Mouse (Mus musculus): ENCODE data around the gene Drc1.

The Drc1 gene

DNA sequence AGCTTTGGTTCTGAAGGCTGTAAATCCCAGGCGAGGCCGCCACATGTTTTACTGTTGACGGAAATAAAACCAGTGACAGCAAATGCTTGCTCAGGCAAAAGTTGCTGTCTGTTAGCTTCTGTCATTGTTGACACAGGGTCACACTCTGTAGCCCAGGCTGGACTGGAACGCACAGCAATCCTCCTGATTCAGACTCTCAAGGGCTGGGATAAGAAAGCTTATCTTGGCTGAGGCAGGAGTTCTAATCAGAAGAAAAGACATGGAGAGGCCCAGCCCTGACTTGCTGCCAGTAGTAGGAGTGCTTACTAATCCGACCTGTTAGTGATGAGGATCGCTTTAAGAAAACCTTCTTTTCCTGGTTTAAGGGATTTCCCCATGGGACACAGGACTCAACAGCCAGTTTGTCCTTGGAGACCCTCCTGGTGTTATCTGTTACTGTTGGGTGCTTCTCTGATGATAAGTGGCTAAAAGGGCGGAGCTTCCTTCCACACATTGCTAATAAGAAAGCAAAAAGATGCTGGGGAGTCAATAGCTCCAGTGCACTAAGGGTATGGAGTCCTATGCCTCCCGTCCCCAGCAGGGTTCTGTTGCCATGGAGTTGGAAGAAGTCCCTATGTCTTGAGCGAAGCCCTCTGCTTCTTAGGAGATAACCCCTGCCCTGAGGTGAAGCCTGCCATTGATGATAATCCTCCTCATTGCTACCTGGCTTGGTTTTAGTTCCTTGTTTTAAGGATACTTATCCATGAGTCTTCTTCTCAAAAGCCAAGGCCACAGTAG is 6.1 kb downstream of the Drc1 start:
- no peak for DNase-seq (ENCODE audit: low spot score)

DNA sequence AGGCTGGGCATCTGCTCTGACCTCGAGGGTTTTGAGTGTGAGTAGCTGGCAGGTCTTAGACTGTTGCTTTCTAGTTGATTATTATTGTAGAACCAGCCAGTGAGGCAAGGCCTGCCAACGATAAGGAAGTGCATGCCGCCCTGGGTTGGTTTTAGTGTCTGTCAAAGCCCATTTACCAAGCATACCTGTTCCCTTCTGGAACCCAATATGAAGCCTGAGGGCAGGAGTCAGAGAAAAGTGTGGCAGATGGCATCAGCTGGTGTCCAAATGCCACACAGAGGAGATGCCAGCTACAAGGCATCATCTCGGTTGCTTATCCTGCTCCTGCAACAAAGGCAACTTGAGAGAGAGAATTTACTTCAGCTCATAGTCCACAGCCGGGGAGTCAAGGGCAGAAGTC is 59.6 kb downstream of the Drc1 start:
- DNase-seq (ENCODE audit: low spot score): no peak

DNA sequence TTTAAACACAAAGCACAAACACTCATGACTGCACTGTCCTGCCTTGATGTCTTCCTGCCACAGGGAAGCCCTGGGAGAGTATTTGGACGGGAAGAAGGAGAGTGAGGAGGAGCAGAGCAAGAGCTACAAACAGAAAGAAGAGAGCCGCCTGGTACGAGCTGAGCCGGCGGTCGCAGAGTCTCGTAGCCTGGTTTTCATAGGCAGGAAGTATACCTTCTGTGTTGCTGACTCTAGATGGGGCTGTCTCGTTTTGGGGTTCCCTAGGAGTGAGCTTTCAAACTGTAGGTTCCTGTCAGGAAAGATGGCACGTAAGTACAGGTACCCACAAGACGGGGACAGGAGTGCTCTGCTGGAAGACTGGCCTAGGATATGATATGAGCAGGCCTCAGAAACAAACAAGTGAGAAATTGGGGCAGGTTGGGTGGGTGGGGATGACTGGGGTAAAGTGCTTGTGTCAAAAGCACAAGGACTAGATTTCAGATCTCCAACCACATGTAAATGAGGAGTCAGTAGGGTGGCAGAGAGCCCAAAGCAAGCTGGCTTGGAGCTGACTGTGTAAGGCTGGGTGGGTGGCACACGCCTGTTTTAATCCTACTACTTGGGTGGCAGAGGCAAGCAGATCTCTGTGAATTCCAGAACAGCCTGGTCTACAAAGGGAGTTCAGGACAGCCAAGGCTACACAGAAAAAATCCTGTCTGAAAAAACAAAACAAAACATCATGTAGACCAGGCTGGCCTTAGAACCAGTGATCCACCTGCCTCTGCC is 60.6 kb downstream of the Drc1 start:
- DNase-seq (ENCODE audit: low spot score): no peak

DNA sequence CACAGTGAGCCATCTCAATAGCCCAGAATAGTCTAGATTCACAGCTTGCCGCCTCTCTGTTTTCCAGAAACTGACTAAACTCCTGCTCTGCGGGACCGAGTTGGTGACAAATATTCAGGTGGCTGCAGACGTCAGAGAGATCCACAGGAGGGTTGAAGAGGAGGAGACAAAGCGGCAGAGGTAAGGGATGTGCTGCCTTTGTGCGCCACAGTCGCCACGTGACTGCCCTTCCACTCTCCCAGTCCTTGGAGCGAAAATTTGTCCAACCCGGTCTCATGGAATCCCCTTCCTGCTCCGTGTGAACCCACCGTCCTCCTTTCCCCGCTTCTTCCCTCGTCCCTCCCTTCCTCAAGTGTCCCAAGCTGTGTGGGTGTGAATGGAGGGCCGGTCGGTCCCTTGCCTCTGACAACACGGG is 61.4 kb downstream of the Drc1 start:
- DNase-seq (ENCODE audit: low spot score): no peak

DNA sequence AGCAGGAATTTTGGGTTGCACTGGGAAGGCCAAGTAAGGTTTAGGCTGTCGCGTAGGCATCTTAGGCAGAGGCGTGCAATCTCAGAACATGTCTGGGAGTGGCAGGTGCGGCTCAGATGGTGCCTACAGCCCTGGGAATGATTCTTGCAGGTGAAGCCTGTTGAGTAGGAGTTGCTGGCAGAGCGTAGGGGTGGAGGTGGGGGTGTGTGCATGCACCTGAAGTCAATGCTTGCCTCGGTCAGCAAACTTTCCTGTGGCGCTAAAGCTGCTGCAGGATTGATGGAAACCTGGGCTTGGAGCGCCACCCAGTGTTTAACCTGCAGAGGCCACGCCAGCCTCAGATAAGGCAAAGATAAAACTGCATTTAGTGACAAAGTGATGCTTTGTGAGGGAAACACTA is 61.9 kb downstream of the Drc1 start:
- peak; percentile 15 for DNase-seq (ENCODE audit: low spot score)

DNA sequence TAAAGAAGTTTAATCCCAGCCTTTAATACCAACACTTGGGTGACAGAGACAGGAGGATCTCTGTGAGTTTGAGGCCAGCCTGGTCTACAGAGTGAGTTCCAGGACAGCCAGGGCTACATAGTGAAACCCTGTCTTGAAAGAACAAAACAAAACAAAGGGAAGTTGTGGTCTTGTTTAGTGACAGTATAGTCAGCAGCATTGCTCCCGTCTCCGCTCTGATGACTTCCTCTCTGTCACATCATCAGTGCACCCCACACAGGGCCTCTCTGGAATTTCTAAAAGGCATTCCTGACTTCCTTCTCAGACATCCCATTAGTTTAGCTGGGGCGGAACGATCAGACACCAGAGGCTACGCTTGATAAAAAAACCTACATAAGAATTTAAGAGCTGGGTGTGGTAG is 62.7 kb downstream of the Drc1 start:
- DNase-seq (ENCODE audit: low spot score): no peak

DNA sequence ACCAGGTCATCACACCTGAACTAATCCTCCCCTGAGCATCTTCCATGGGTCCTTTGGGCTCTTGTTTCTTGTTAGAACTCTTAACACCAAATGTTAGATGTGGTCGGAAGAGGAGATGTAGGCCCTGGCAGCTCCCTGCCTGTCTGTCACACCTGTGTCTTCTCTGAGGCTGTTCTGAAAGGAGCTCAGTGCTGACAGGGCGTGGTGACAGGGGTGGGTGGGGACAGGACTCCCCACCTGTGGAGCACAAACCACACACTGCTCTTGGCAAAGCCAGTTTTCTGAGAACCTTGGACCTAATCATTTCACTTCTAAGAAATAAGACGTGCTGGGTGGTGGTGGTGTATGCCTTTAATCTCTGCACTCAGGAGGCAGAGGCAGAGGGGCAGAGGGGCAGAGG is 72.4 kb downstream of the Drc1 start:
- DNase-seq (ENCODE audit: low spot score): no peak

DNA sequence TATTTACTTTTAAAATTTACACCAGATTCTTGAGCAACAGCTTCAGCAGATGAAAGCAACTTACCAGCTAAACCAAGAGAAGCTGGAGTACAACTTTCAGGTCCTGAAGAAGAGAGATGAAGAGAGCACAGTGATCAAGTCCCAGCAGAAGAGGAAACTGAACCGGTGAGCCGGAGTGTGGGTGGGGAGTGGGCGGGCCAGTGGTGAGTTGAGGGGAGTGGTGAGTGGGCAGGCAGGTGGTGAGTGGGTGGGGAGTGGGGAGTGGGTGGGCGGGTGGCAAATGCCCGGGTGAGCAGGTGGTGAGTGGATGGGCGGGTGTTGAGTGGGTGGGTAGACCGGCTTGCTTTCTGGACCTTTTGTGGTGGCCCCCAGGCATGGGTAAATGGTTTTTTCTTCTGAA is 73.9 kb downstream of the Drc1 start:
- no peak for DNase-seq (ENCODE audit: low spot score)

DNA sequence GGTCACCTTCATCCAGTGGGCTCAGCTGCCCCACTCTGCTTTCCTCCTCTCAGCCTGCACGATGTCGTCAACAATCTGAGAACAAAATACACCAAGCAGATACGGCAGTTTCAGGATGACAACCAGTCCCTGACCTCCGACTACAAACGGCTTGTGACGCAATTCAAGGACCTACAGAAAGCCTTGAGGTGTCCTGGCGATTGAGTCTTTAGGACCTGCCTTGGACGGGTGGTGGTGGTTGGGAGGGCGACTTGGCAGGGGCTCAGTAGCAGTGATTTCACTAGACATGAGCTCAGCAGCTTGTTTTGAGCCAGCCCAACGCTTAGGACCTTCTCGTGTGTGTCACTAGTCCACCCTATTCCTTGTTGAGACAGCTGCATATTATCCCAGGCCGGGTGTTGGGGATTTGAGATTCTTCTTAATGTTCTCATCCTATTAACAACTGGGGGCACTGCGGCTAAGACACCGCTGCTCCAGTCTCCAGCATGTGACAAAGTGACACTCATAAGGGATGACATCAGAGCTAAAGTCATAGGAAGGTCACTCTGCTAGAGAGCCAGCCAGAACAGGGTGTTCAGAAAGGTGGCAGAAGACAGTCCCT is 74.5 kb downstream of the Drc1 start:
- DNase-seq (ENCODE audit: low spot score): no peak

DNA sequence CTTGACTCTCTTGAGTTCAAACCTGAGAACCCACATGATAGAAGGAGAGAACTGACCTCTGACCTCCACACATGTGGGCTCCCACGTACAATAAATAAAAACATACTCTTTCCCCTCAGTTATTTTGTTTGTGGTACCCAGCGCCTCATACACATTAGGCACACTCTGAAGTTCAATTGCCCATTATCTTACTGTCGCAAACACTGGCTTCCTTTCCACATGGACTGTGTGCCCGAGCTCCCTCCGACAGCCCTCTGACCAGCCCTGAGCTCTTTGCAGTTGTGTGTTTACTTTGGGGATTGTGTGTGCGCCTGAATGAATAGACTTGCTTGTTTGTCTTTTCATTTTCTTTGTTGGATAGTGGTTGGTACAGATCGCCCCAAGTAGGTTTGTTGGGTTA is 75.5 kb downstream of the Drc1 start:
- no peak for DNase-seq (ENCODE audit: low spot score)

DNA sequence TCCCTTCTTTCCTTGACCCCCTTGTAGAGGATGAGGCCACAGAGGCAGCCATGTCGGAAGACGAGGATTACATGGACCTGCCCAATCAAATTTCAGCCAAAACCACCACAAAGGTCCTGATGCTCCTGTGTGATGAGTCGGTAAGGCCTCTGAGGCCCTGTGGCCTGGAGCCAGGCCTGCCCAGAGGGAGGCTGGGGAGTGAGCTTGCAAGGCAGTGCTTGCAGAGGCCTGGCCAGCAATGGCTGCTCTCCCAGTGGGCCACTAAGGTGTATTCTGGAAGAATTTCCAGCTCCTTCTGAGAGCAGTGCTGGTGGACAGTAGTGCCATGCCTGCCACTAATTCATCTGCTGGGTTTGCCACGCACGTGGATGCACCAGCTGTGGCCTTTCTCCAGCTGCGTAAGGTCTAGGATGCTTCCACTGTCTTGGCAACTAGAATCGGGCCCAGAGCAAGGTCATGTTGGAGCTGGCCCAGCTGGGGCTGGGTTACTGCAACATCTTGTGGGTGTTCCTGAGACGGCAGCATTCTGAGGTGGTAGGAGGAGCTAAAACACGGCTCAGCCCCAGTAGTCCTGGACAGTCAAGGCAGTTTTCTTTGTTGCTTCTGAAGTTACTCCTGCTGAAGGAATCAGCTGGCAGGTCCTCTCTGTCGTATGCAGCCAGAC is 77.4 kb downstream of the Drc1 start:
- DNase-seq (ENCODE audit: low spot score): no peak

DNA sequence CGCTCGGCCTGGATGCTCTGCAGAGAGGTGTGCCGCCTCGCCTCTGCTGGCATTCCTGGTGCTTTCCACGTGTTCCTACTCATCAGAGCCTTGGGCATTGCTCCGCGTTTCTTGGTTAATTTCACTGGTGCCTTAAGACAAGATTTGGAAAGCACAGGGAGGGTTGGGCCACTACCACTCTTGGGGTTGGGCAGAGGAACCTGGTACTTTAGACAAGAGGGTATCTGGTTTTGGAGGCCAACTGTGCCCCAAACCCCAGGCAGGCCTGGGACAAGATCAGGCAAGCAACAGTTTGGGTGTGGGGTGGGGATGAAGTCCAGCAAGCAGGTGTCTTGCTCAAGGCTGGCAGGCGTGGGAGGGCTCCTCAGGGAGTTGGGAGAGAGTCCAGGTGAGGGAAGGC is 86.2 kb downstream of the Drc1 start:
- DNase-seq (ENCODE audit: low spot score): no peak

DNA sequence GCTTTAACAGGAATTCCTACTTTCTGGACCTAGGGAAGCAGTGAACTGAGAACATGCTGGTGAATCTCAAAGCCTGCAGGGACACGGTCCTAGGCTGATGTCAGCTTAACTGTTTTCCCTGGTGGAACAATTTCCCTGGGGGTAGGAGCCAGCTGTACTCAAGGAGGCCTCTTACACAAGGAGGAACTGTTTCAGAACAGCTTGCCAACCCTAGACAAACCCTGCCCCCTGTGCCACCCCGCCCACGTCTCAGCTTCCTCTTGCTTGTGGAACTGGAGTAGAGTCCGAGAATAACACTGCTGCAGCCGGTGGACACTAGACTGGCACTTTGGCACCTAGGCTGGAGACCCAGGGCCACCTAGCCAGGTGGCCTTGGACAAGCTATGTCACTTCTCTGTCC is 88.2 kb downstream of the Drc1 start:
- DNase-seq (ENCODE audit: low spot score): no peak

DNA sequence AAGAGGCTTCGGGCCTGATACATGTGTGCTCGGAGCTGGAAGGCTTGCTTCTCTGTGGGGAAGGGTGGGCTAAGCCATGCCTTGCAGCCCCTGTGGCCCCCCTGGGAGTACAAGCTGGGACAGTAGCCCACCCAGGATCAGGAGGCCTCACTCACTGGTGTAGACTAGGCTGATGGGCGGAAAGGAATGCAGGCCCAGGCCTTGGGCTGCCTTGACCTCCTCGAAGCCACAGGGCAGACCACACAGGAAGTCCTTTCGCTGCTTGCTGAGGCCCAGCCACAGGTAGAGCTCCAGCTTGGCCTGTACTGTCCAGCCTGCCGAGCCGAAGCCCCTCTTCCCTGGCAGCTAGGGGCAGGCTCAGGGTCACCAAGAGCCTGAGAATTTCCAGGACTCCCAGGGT is 101.7 kb downstream of the Drc1 start:
- no peak for DNase-seq (ENCODE audit: low spot score)

DNA sequence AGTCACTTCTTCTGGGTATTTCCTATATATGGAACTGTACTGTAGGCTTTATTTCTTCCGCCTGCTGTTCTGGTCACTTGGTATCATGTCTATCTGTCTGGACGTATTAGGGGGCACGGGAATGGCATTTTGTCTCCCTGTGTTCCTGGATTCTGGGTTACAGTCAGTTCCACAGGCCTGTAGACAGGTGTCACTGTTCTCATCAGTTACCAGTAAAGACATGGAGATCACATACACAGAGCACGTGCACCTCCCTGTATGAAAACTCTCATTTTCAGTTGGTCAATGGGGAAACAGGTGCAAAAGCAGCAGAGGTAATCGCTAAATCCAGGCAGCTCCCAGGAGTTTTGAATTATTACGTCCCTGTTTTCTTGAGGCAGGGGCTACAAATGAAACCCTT is 106.5 kb downstream of the Drc1 start:
- no peak for DNase-seq (ENCODE audit: low spot score)

DNA sequence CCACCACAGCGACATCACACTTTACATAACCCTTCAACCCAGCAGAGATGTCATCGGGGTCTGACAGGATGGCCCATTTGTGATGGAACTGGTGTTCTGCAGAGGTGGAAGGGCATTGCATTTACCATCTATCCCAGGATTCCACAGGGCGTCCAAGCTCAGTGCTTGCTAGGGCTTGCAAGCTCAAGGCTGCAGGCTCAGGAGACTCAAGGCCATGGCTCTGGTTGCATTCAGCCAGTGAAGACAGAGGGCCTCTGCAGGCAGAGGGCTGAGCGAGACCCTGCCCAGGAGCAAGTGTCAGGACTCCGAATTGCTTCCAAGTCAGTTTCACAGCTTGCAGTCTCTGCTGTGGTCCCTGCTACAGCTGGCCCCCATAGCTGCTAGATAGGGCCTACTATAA is 108.6 kb downstream of the Drc1 start:
- no peak for DNase-seq (ENCODE audit: low spot score)

DNA sequence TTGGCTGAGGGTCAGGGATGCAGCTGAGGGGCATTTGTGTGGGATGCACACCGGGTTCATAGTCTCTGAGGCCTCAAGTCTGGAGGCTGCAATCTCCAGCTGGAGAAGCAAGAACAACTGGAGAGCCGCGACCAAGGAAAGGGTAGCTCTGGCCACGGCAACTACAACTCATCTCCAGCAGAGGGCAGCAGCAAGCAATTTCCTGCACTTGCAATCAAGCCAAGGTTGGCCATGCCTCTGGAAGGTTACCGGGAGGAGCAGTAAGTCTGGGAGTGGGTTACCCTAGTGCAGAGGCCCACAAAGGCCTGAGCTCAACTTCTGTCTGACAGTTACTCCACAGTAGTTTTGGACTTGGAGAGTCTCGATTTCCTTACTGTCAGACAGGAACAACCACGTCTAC is 110.3 kb downstream of the Drc1 start:
- DNase-seq (ENCODE audit: low spot score): peak; percentile 52

DNA sequence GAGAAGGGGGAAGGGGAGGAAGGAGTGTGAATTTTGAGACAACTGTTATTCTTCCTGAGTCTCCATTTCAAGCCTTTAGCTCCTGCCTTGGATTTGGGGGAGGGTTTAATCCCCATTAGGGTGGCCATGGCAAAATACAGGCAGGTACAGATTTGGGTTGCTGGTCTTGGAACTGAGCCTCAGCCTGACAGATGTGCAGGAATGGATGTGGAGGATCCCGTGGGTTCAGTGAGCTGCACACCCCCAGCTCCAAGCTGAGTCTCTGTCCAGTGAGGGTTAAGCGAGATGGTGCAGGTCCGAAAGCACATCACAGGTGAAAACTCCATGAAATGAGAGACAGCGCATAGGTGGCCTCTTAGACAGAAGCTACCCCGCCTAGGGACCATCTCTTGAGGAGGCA is 119.3 kb downstream of the Drc1 start:
- DNase-seq (ENCODE audit: low spot score): no peak

DNA sequence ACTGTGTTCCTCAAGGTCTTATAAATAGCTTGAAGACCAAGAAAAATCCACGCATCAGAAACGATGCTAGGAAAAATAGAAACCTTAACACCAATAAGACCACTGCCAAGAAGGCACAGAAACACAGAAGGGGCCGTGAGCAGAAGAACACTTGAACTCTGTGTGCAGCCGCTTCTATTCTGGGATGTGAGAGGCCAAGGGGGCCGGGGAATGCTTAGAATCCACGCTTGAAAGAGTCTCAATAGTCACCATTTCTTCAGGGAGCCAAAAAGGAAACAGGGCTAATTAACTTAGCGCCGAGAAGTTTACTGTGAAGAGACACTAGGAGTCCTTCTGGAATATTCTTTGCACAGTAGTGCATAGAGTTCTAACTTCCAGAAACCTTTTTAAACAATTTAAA is 120.0 kb downstream of the Drc1 start:
- no peak for DNase-seq (ENCODE audit: low spot score)

DNA sequence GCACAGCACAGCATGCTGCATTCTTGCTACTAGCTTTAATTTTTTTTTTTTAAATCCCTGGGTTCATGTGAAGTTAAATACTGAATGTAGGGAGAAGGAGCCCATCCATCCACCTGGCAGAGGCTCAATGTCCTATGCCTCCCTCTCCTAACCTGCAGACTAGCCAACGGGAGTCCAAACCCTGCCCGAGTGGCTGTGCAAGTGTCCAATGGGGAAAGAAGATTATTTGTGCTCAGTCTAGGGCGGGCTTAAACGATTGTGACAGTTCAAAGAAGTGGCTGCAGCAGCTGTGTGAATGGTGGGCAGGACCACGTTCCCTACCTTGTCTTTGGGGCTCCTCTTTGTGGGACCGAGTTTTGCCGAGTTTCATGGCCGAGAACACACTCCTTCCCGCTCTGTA is 125.7 kb downstream of the Drc1 start:
- no peak for DNase-seq (ENCODE audit: low spot score)

DNA sequence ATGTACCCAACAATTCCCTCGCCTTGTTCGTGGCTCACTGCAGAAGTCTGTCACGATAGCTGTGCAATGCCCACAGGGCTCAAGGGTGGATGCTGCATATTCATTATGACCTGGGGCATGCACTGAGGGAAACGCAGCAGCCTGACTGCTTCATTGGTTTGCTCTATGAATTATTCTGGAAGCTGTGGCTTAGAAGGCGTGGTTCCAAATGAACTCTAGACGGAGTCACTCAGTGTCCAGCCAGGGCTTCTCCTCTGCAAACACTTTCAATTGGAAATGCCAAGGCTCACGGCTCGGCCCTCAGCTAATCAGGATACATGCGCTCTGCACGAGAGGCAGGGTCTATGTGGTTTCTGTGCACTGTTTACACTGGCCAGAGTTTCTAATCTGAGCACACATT is 130.3 kb downstream of the Drc1 start:
- no peak for DNase-seq (ENCODE audit: low spot score)

DNA sequence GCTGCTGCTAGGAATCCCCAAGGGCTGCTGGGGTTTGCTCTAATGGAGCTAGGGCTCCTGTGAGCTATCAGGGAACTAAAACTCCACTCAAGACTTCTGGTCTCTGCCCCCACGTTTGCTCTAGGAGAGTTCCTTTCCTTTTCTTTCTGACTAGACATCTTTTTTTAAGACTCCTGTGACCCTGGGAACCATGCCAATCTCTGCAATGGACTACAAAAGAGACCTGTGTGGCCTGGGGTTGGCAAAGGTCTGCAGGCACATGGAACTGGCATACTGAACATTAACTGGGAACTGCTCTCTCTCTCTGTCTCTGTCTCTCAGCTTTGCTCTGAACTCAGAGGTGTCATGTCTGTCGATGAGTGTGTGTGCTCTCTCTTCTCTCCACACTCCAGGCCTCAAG is 134.2 kb downstream of the Drc1 start:
- DNase-seq (ENCODE audit: low spot score): no peak

DNA sequence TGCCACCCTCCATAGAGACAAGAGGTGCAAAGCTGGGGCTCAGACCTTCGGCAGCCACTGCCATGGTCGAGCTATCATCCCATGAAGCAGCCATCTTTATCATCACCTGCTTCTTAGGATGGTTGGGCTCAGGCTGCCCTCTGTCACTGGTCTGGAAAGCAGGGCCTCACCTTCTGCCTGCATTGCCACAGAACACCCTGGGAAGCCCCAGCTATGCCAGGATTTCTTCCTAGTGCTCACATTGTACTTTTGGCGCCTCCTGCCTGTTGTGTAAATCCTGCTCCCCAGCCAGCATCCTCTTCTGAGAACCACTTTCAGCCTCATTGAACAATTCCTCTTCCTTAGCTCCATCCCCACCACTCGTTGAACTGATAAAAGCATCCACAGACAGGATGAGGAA is 134.7 kb downstream of the Drc1 start:
- no peak for DNase-seq (ENCODE audit: low spot score)

All from ovary, postnatal 10 days (tissue).